Mouse (Mus musculus) kidney, adult 18-20 months (tissue): Measurements from ENCODE around the gene Pbp2.

ENCODE experiments used
- DNase-seq: peaks from one replicate; pipeline ENCODE4 v3.0.0; 2021

The Pbp2 gene

DNA sequence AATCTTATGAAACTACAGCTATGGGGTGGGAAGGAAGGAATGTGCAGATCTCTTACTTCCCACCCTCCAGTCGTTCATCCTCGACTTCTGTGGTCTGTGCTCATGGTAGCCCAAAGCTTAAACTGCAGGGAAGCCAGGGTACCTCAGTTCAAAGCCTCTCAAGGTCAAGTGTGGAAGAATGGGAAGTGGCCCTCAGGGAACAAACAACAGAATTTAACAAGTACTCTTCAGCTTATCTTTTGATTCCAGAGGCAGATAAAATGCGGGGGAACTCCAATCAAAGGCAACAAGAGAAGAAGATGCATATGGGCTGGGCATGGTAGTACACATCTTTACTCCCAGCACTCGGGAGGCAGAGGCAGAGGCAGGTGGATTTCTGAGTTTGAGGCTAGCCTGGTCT is 9.7 kb downstream of the Pbp2 start:
- DNase-seq: no peak

DNA sequence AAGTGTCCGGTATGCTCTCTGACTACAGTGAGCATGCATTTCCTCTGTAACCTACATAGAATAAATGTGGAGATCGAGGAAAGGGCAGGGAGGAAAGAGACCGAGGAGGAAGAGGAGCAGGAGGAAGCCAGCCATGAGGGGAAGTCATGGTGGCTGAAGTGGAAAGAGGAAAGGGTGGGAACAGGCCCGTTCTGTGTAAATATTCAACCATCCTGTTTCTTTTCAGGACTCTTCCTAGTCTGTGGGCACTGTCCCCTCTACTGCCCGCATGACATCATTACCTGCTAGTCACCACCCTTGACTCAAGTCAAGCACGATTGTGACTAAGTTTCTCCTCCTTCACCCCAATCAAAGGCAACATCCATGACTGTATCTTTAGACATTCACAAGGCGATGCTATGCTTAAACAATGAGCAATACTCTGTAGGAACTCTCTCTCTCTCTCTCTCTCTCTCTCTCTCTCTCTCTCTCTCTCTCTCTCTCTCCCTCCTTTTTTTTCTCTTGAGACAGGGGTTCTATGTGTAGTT is 11.1 kb downstream of the Pbp2 start:
- no peak for DNase-seq

DNA sequence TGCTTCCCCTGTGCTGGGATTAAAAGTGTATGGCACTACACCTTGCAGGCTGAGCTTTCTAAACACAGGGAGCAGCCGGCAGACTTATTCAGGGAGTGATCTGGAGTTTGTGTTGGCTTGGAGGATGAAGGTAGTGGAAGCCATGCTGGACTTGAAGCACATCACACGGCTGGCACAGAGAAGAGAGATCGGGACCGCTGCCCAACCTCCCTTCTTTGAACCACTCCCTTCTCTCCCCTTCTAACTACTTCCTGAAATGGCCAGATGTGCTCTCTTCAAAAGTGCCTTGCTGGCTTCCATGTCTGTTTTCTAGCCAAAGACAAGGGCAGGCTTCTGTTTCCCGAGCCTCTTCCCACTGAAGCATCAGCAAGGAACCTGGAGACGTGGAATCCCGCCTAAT is 12.6 kb downstream of the Pbp2 start:
- no peak for DNase-seq

DNA sequence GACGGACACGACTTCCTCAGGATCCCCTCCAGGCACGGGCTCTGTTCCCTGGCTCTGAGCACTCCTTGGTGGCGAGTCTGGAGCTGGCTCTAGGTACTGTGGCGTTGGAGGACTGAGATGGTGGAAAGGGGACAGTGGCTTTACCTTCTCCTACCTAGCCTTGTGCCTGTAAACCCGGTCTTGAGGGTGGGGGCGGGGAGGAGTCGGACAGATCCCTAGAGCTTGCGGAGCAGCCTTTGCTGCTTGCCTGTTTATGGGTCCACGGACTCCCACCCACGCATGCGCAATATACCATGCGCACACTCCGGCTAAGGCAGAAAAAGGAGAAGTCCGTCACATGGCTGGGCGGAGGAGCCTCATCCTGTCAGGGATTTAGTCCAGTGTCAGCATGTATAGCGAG is 13.9 kb downstream of the Pbp2 start:
- no peak for DNase-seq

DNA sequence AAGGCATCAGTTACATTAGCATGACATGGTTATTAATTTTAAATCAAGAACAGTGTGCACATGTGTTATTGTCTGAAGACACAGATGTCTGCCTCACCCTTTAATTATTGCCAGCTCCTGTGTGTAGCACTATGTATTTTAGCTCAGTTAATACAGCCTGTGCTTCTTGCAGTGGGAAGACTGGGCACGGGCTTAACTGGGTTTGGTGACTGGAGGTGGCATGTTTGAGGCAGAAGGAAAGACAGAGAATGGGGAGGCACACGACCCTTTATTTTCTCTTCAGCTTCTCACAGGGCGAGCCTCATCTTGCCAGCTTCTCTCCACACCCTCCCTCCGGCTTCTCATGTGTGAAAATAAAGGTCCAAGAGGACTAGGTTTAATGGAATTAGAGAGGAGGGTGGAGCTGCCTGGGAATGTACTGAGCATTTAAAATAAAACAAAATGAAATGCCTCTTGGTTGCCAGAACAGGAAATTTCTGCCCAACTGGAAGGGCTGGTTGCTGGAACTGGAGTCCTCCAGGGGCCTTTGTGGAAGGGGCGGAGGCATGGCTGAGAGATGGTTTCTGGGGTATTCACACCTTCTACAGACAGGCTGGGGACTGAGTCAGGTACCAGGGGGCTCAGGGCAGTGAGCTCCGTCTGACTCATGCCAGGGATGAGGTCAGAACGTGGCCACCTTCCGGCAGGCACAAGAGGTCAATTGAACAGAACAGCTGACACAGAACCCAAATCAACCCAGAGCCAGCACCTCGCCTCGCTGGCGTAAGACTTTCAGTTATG is 14.9 kb downstream of the Pbp2 start:
- DNase-seq: peak; percentile 38

DNA sequence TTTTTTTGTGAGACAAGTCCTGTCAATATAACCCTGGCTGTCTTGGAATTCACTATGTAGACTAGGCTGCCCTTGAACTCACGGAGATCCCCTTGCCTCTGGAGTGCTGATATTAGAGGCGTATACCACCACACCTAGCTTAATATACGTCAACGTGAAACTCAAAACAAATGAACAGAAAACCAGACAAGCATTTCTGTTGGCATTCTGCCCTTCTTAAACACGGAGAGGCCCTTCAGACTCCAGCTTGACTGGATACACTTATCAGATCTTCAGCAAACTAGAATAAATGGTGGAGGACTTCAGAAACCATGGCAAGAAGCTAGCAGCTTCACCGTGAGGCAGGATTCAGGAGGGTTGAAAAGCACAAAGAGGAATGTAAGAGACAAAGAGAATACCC is 16.1 kb downstream of the Pbp2 start:
- no peak for DNase-seq

DNA sequence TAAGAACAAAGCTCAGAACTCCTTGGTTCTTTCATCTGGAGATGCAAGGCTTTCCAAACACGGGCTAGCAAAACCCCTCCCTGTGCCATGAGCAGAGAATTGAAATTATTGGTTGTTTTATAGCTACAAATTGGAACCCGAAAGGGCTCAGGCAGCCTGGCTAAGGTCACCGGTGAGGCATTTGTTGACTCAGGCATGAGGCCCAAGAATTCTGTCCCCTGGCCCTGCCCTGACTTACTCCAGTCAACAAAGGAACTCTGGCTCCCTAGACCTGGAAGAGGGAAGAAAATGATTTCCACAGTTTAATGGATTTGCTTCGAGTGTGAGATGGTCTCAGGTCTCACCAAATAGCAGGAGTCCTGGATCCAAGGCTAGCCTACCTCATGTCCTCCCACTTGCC is 17.8 kb downstream of the Pbp2 start:
- DNase-seq: peak; percentile 24

DNA sequence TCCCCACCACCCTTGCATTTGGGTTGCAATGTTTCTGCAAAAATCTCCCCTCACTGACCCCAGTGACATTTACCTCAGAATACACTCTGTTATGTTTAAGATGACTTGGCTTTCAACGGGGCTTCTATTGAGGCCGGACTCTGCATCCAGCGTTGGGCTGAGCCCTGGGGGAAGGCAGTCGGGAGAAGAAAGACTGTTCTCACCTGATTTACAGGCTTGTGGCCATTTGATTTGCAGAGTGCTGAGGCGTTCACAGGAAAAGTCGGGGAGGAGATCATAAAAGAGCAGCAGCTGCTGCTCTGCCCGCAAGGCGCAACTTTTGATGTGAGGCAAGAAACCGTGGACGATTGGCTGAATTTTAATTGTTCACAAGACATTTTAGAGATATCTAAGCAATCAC is 30.3 kb downstream of the Pbp2 start:
- no peak for DNase-seq

DNA sequence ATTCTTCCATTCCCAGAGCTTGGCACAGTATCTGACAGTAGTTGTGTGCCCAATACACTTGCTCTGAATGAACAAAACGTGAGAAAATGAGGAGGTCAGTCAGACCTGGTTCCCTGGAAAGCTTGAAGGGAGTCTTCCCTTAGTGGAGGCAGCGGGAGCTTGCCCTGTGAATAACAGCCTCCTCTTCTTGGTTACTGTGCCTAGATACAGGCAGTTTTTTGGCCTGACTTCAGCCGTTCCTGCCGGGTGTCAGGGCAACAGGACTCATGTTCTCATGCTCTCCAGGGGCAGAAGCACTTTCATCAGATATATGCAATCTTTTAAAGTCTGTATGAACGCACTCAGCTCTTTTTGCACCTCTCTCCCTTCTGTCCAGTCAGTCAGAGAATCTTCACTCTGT is 30.9 kb downstream of the Pbp2 start:
- no peak for DNase-seq

DNA sequence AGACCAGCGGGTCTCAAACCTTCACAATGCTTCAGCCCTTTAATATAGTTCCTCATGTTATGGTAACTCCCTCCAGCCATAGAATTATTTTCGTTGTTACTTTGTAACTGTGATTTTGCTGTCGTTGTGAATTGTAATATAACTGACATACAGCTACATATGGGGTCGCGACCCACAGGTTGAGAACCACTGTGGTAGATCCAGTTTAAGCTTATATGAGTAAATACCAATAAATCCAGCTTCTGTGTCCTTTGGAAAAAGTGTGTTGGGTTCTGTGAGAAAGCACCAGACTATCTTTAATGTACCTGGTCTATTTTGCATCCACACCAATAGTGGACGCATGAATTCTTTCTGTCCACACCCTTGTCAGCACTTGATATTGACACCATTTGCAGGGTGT is 31.9 kb downstream of the Pbp2 start:
- DNase-seq: no peak

DNA sequence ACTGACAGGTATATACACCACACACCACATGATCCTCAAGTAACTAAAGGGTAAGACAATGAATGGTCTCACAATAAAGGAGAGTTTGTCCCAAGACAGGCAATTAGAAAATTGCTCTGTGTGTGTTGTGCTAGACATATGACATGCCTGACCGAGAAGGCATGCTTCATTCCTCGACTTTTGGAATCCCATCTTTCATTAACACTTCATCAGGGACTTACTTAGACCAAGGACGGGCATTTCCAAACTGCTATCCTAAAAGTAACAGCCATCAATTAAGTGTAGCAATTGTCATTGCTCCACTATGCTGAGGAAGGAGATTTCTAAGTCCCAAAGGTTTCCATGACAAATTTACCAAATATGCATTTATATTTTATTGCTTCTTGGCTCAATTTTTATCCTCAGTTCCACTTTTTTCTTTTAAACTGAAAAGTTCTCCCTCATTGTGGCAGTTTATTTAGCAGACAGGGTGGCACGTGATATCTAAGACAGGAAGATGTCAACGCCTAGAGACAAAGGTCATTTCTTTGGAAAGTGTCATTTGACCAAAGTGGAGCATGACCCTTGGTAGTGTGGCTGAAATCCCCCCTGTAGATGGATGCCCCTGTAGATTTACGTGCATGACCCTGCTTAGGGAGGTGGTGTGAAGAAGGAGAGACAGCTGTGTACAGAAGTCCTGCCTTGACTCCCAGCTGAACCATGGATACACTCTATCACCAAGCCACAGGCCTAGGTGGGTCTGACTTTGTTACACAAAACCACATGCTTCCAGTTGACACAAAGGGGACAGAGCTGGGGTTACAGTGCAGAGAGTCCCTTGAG is 33.5 kb downstream of the Pbp2 start:
- no peak for DNase-seq

DNA sequence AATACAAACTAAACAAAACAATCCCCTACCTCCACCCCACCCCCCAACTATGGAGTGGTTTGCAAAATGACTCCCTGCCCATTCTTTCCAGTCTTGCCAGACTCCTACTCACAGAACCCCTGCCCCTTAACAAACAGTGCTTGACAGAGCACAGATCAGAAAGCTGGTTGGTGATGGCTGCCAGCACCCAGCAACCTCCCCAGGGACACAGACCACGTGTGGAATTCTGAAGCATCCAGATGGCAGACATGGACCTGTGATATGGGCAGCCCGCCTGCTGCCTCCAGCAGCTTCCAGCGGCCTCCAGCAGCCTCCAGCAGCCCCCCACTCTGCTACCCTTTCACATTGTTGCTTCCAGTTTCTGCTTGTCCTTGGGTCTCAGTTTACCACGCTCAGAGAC is 35.0 kb downstream of the Pbp2 start:
- DNase-seq: no peak

DNA sequence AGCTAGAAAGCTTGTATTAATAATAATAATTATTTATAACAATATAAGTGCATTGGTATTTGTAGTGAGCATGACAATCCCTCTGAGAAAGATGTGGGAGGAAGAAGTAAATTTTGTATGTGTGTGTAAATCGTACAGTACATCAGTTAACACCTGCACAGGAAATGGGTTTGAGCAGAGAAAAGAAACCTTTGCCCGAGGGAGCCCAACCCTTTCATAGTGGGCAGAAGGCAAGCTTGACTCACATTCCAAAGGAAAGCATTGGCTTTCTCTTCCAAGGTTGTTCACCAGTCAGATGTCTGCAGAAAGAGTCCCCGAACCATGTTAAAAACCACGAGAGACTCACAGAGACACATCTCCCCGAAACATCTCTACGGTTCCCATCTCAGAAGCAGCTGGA is 37.1 kb downstream of the Pbp2 start:
- DNase-seq: no peak

DNA sequence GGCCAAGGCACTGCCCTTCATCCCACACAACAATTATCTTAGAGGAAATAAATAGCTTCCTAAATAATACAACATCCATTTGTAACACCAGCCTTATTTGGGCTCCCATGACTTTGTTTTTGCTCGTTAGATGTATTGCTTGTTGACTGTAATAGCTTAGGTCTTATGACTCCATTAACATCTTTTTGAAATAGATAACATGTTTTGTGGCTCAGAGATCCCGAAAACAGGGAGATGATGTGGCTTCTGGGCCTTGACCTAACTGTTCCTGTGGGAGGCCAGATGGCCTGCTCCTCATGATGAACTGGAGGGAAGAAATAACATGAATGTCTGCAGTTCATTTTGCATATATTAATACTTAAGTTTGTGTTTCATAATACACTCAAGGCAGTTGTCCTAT is 38.4 kb downstream of the Pbp2 start:
- DNase-seq: no peak

DNA sequence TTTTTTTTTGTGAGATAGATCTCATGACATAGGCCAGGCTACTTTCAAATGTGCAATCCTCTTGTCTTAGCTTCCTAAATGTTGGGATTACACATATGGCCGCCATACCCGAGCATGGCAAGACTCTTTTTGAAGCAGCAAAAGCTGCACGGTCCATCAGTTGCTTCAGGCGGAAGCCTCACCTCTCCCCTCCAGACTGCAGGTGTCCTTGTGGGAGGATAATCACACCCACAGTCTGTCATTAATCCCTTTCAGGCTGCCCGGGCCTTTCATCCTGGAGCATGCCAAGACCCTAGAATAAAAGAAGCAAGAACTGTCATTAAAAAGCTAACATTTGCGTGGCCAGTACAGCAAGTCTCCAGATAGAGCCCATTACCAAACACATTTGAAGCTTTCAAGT is 40.6 kb downstream of the Pbp2 start:
- no peak for DNase-seq

DNA sequence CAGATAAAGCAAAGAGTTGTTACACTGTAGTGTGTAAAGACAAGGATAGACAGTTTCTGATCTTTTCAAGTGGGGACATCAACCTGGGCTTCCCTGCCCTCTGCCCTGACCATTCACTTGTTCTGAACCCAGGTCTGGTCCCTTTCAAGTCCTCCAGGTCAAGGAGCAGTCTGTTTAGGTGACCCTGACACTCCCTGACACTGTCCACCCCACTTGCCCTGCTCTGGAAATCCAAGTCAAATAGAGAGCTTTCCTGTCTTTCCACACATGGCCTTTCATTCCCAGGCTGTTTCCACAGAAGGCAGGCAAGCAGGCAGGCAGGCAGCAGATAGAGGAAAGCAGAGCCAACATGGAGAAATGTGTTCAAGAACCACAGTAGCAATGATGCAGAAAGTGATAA is 41.8 kb downstream of the Pbp2 start:
- no peak for DNase-seq

DNA sequence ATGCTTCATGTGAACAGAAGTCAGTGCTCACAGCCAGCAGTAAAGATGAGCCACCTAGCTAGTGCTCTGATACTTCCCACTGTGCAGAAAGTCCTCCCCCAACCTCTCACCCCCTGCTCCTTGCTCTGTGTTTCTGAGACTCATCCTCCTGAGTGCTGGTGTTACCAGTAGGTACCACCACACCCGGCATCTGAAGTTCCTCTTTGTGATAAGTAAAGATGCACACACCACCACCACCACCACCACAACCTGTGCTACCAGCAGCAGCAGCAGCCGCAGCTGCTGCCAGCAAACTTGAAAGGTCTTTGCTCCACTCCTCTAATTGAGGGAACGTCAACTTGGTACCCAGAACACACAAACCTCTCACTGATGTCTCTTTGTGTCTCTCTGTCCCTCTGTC is 43.0 kb downstream of the Pbp2 start:
- no peak for DNase-seq

DNA sequence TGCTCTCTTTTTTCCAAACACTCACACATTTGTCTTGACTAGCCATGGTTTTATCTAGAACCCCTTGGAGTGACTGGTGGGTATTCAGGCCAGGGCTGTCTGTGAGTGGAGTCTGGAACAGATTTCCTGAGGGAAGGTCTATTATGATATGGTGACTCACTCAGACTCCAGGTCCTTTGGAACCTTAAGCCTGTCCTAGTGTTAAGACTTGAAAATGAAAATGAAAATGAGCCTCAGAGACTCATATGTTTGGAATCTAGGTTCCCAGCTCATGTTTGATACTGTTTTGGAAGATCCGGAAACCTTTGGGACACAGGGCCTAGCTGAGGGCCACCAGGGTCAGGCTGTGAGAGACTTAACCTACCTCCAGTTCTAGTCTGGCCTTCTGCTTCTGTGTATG is 44.1 kb downstream of the Pbp2 start:
- DNase-seq: no peak

DNA sequence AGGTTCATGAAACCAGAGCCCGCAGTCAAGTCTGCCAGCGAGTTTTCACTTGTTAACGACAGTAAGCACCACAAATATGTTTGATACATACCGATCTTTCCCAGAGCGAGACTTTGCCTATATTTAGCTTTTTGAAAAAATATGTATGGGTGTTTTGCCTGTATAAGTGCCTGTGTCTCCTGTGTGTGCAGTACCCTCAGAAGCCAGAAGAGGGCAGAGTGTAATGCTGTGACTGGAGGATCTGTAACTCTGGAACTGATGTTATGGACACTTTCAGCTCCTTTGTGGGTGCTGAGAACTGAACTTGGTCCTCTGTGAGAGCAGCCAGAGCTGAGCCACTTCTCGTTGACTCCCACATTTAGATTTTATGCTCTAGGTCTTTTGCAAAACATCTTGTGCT is 46.1 kb downstream of the Pbp2 start:
- no peak for DNase-seq

DNA sequence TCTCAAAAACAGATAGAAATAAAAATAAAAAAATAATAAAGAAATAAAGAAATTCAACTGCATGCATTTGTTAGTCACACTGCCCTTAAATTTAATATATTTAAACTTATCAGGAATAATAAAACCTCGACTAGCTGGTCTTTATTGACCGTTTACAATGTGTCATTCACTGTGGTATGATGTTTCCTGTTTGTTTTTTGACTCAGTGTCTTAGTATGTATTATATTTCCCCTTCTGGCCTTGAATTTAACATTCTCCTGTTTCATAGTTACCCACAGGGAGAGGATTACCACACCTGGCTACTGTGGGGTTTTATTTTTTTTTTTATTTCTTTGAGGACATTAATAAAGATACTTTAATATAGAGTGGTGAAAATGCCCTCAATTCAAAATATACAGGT is 47.6 kb downstream of the Pbp2 start:
- DNase-seq: no peak

DNA sequence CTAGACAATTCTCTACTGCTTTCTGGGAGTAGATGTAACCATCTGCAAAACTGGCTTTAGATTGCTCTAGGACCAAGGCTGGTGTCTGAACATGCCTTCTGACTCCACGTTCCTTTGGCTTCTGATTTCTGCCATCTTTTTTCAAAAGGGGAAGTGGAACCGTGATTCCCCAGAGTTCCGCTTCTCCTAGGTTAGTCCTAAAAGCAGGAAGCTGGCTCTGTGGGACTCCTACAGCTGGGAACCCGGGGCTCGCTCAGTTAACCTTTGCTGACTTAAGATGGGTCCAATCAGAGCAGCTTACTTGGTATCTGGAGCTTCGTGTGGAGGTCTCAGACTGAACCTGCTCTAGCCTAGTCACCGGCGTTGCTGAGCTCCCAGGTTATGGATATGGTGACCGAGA is 49.1 kb downstream of the Pbp2 start:
- no peak for DNase-seq

DNA sequence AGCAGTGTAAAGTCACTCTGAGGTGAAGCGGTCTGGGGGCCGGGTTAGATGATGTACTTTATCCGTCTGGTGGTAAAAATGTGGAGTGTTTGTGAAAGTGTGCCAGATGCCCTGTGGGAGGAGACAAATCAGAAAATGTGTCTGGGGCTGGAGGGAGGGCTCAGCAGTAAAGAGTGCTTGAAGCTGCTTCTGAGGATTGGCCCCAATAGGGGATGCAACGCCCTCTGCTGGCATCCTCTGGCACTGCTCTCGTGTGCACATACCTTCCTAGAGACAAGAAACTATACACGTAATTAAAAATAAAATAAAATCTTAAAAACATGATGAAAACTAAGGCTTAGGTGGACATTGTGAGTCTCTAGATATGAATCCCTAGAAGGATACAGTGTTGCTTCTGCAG is 49.8 kb downstream of the Pbp2 start:
- no peak for DNase-seq
